Mouse (Mus musculus): ENCODE results near the gene Pabpc1l. TPM values are rescaled to one million over a fixed set of nuclear protein-coding genes. Genes with fewer than 3 reads are reported as not detected.

The Pabpc1l gene
- polyA plus RNA-seq (2012; rRNA removed): 0.40 and 0.50 TPM in 2 replicates

DNA sequence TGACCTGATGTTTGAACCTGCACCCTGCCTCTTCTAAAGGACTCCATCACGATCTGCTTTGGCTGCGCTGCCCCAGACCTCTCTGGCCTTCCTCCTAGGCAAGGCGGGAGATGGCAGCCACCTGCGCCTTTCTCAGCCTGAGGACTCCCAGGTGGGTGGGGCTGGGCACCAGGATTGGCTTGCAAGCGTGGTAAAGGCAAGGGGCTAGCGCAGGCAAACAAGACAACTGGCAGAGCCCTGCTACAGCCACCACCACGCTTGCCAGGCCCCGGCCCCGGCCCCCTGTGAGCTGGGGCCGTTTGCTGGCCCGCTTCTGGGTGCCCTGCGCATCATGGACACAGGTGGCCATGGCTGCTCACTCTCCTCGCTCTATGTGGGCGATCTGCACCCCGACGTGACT is at the start of gene Pabpc1l:
Gene Pabpc1l (plus strand): TSS at position 301 of the 400 bp plus-strand sequence.
- DNase-seq: no peak
- H3K4me1 ChIP-seq (ENCODE audit: control insufficient read depth, insufficient read depth, low read length): no peaks in the 10 kb centered on the region
- 83% methylated on average over 16 of the region's 16 CpGs for WGBS
- no peak within 1 kb of the TSS for H3K4me3 ChIP-seq (replicated peaks; ENCODE audit: extremely low read depth, low read depth, low read length)
- no peak for TF ChIP-seq CTCF (IDR thresholded peaks at IDR 0.05; ENCODE audit: insufficient read depth, low read length)
- TF ChIP-seq POLR2A (IDR thresholded peaks at IDR 0.05; ENCODE audit: borderline replicate concordance, extremely low read depth, low read depth, low read length): no peak

DNA sequence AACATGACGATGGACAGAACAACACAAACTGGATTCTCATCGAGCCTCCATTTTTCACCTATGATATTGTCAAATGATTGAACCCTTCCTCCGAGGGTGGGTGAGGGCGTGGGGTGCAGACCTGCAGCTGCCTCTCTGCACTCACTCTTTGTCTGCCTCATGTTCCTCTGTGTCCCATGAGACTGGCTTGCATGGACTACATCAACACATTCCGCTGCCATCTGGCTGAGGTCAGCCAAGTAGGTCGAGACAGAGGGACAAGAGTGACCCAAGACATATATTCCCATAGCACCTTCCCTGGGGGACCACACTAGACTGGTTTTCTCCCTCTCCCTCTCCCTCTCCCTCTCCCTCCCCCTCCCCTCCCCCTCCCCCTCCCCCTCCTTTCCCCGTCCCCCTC is 48.8 kb upstream of the Pabpc1l start:
- no peak for TF ChIP-seq POLR2A (IDR thresholded peaks at IDR 0.05; ENCODE audit: borderline replicate concordance, extremely low read depth, low read depth, low read length)
- TF ChIP-seq CTCF (IDR thresholded peaks at IDR 0.05; ENCODE audit: insufficient read depth, low read length): no peak
- 86% methylated on average over 6 of the region's 7 CpGs for WGBS

DNA sequence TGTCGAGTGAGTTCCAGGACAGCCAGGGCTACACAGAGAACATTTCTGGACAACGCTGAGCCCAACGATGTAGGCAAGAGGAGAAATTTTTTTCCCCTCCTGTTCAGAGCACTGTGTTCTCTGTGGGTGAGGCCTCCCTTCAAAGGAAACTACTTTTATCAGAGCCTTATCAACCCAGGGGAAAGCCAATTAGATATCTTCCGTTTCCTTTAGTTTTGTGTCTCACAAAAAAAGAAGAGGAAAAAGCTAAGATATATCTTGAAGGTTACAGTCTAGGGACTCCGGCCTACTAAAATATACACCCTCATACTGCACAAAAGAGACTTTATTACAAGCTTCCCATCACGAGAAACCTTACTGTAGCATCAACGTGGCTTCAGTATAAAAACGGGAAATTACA is 38.0 kb upstream of the Pabpc1l start:
- TF ChIP-seq CTCF (IDR thresholded peaks at IDR 0.05; ENCODE audit: insufficient read depth, low read length): no peak
- no peak for TF ChIP-seq POLR2A (IDR thresholded peaks at IDR 0.05; ENCODE audit: borderline replicate concordance, extremely low read depth, low read depth, low read length)
- Histone ChIP-seq H3K4me3 (replicated peaks; ENCODE audit: extremely low read depth, low read depth, low read length) (no peak overlapping the region), H3K4me1 (ENCODE audit: control insufficient read depth, insufficient read depth, low read length) (no peaks in the 10 kb centered on the region)
- no peak for DNase-seq
- 57% methylated on average over 8 of the region's 8 CpGs for WGBS

More for the DNA sequence above, 48.8 kb upstream of the Pabpc1l start:
- DNase-seq: no peak
- H3K4me3 ChIP-seq (replicated peaks; ENCODE audit: extremely low read depth, low read depth, low read length): no peak overlapping the region
- H3K4me1 ChIP-seq (ENCODE audit: control insufficient read depth, insufficient read depth, low read length): no peaks in the 10 kb centered on the region

- TF ChIP-seq CTCF (IDR thresholded peaks at IDR 0.05; ENCODE audit: insufficient read depth, low read length): no peak
- TF ChIP-seq POLR2A (IDR thresholded peaks at IDR 0.05; ENCODE audit: borderline replicate concordance, extremely low read depth, low read depth, low read length): no peak
- peaks cover 9% of the 10 kb centered on the region; the same call in 1 of the 2 replicates for H3K4me1 ChIP-seq (ENCODE audit: control insufficient read depth, insufficient read depth, low read length)
- no peak for DNase-seq
- no peak overlapping the region for H3K4me3 ChIP-seq (replicated peaks; ENCODE audit: extremely low read depth, low read depth, low read length)
- 93% methylated on average over 2 of the region's 2 CpGs for WGBS
Observed at GRCm38 (mm10) chr2:163992871-163993270, 32.4 kb upstream of the Pabpc1l start.

GRCm38 (mm10) chr2:163994654-163994976 is 30.6 kb upstream of the Pabpc1l start, which contains the start of gene Ywhab:
Ywhab (plus strand) TSS chr2:163994960.
- no peak for TF ChIP-seq CTCF (IDR thresholded peaks at IDR 0.05; ENCODE audit: insufficient read depth, low read length)
- TF ChIP-seq POLR2A (IDR thresholded peaks at IDR 0.05; ENCODE audit: borderline replicate concordance, extremely low read depth, low read depth, low read length): peak; percentile 64; the same call in 1 of the 2 replicates
- 0% methylated on average over 13 of the region's 14 CpGs for WGBS
- H3K4me3 ChIP-seq (replicated peaks; ENCODE audit: extremely low read depth, low read depth, low read length): peak within 1 kb of the TSS; percentile 98
- peaks cover 16% of the 10 kb centered on the region for H3K4me1 ChIP-seq (ENCODE audit: control insufficient read depth, insufficient read depth, low read length)
- no peak for DNase-seq

DNA sequence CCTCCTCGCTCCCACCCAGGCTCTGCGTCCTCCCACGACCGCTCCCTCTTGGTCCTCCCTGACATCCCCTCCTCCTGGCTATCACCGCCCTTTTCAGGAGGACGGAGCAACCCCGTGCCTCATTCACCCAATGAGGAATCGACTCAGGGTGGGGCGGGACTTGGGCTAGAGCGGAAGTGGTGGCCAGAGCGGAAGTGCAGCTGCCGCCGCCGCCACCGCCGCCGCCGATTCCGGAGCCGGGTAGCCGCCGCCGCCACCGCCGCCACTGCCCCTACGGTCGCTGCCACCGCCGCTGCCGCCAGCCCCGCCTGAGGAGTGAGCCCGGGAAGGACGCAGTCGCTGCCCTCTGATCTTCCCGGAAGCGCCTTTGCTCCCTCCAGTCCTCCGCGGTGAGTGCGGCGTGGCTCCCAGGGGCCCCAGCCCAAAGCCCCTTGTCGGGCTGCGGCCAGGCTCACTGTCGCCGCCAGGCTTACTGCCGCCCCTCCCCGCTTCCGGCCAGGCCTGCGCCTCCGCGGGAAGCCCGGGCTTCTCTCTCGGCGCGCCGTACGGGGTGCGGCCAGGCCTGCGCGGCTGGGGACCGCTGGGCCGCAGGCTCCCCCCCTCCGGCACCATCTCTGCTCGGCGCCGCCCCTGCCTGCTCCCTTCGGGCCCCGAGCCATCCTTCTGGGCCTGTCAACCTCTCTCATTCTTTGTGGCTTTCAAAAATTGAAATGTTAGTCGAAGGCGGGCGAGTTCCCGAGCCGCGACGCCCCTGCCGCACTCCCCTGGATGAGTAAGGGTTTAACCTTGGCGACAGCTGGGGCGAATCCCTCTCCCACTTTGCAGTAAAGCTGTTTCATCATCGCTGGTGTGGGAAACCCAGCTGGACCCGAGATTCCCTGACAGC is 30.0 kb upstream of the Pabpc1l start:
- H3K4me1 ChIP-seq (ENCODE audit: control insufficient read depth, insufficient read depth, low read length): peaks cover 20% of the 10 kb centered on the region
- WGBS: under 1% methylated on average over 58 of the region's 79 CpGs
- DNase-seq: peak; percentile 92
- peak; percentile 3; the same call in 1 of the 2 replicates for TF ChIP-seq POLR2A (IDR thresholded peaks at IDR 0.05; ENCODE audit: borderline replicate concordance, extremely low read depth, low read depth, low read length)
- no peak for TF ChIP-seq CTCF (IDR thresholded peaks at IDR 0.05; ENCODE audit: insufficient read depth, low read length)
- H3K4me3 ChIP-seq (replicated peaks; ENCODE audit: extremely low read depth, low read depth, low read length): peak overlapping the region; percentile 98

DNA sequence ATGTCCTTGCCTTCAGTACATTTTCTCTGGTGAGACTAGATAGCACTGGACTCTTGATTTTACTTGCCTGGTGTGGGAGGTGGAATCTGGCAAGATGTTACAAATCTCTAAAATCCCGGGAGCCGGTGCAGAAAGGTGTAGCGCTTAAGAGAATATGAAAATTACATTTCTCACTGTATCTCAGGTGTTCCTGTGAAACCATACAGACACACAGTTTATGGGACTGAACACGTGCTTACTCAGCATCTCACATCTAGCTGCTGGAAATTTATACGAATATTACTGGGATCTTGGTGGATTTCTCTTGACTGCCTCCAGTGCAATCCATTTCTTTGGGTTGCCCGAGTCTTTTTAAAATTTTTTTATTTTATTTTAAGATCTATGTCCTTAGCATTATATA is 29.0 kb upstream of the Pabpc1l start:
- no peak for TF ChIP-seq CTCF (IDR thresholded peaks at IDR 0.05; ENCODE audit: insufficient read depth, low read length)
- Histone ChIP-seq H3K4me1 (ENCODE audit: control insufficient read depth, insufficient read depth, low read length) (peaks cover 22% of the 10 kb centered on the region), H3K4me3 (replicated peaks; ENCODE audit: extremely low read depth, low read depth, low read length) (peak overlapping the region; percentile 43)
- 42% methylated on average over 6 of the region's 6 CpGs for WGBS
- DNase-seq: no peak

- TF ChIP-seq POLR2A (IDR thresholded peaks at IDR 0.05; ENCODE audit: borderline replicate concordance, extremely low read depth, low read depth, low read length) (no peak), CTCF (IDR thresholded peaks at IDR 0.05; ENCODE audit: insufficient read depth, low read length) (no peak)
- WGBS: 36% methylated on average over 5 of the region's 5 CpGs
- DNase-seq: no peak
- H3K4me3 ChIP-seq (replicated peaks; ENCODE audit: extremely low read depth, low read depth, low read length): no peak overlapping the region
- peaks cover 24% of the 10 kb centered on the region for H3K4me1 ChIP-seq (ENCODE audit: control insufficient read depth, insufficient read depth, low read length)
Observed at GRCm38 (mm10) chr2:163996899-163997298, 28.4 kb upstream of the Pabpc1l start.

GRCm38 (mm10) chr2:163998981-163999380 is 26.3 kb upstream of the Pabpc1l start:
- no peak overlapping the region for H3K4me3 ChIP-seq (replicated peaks; ENCODE audit: extremely low read depth, low read depth, low read length)
- TF ChIP-seq CTCF (IDR thresholded peaks at IDR 0.05; ENCODE audit: insufficient read depth, low read length) (no peak), POLR2A (IDR thresholded peaks at IDR 0.05; ENCODE audit: borderline replicate concordance, extremely low read depth, low read depth, low read length) (no peak)
- 51% methylated on average over 6 of the region's 6 CpGs for WGBS

DNA sequence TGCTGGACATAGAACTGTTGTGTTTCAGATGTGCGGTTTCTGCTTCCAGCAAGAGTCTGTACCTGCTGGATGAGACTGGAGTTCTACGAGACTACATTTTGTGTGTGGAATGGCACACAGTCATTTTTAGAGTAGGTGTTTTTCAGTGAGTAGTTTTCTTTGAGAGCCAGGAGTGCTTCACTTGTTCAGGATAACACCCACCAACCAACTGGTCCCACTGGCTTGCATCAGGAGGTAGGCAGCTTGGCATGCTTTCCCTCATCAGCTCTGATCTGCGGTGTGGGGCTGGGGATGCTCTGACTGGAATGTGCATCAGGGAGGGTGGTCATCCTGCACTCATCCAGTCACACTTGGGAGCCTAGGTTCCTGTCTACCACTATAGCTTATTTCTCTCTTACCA is 22.6 kb upstream of the Pabpc1l start:
- TF ChIP-seq POLR2A (IDR thresholded peaks at IDR 0.05; ENCODE audit: borderline replicate concordance, extremely low read depth, low read depth, low read length) (no peak), CTCF (IDR thresholded peaks at IDR 0.05; ENCODE audit: insufficient read depth, low read length) (no peak)
- Histone ChIP-seq H3K4me3 (replicated peaks; ENCODE audit: extremely low read depth, low read depth, low read length) (no peak overlapping the region), H3K4me1 (ENCODE audit: control insufficient read depth, insufficient read depth, low read length) (peaks cover 33% of the 10 kb centered on the region)
- no peak for DNase-seq
- 74% methylated on average over 3 of the region's 3 CpGs for WGBS

More at GRCm38 (mm10) chr2:163998981-163999380, 26.3 kb upstream of the Pabpc1l start:
- H3K4me1 ChIP-seq (ENCODE audit: control insufficient read depth, insufficient read depth, low read length): peaks cover 36% of the 10 kb centered on the region
- no peak for DNase-seq

Measured in lung, adult 2 months (tissue).